Mouse (Mus musculus) c-Kit-positive CD71-negative TER-119-negative erythroid progenitor cells, embryonic 14.5 days (primary cell): ENCODE results near the gene Gpatch8.
A peak's percentile ranks its signal among the peaks of the same experiment; 100 is the strongest.

Source experiments
- DNase-seq: peaks from one replicate; pipeline ENCODE4 v3.0.0-alpha.2; 2013; ENCODE audit warnings: low read depth

Gene Gpatch8

GRCm38 (mm10) chr11:102556031-102556715 lies at the start of gene Gpatch8:
Gene Gpatch8 (minus strand): TSS chr11:102556392.
- peak; percentile 80 for DNase-seq

- no peak for DNase-seq
Measured at GRCm38 (mm10) chr11:102604777-102605552, 48.8 kb upstream of the Gpatch8 start.

GRCm38 (mm10) chr11:102604010-102604584 lies 47.9 kb upstream of the Gpatch8 start, which contains the start of gene Fzd2:
Gene Fzd2 (plus strand): TSS chr11:102604396.
- peak; percentile 52 for DNase-seq

DNA sequence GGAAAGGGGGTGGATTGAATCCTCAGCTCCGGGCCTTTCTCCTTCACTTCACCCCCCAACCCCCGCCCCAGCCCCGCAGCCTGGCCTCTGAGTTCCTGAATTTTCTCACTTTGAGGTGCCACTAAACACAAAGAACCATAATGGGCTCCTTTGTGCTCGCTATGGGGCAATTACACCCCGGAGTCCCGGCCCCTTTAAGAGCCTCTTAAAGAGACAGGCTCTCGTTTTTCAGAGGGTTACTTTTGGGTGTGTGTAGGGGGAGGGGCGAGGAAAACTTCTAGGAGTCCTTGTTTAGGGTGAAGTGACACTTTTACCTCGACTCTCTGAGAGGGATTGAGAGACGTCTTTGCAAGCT lies 47.3 kb upstream of the Gpatch8 start:
- DNase-seq: no peak

DNA sequence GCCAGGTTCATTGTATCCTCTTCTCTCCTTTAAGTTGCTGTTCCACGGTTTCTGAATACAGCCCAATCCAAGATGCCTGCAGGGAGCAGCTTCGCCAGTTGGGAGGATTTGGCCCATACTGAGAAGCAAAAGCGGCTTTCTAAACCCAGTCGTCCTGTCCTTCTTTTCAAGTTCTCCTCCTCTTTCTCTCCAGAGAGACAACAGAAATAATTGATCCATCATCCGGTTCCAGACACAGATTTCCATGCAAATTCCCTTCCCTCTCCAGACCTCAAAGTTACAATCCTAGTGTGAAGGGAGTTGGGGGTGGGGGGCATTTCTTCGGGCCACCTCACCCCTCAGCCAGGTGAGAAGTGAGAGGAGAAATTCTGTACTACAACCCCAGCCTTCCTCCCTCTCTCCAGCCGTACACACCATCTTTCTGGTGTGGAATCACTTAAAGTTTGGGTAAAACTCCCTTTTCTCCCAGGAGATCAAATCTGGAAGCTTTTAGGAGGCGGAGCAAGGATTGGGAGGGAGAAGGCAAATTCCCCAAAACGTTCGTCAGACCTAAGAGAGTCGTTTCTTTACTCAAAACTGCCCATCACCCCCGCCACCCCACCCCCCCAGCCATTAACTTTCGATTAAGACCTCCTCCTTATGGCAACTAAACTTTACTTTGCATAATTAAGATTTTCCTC lies 46.8 kb upstream of the Gpatch8 start:
- DNase-seq: no peak

DNA sequence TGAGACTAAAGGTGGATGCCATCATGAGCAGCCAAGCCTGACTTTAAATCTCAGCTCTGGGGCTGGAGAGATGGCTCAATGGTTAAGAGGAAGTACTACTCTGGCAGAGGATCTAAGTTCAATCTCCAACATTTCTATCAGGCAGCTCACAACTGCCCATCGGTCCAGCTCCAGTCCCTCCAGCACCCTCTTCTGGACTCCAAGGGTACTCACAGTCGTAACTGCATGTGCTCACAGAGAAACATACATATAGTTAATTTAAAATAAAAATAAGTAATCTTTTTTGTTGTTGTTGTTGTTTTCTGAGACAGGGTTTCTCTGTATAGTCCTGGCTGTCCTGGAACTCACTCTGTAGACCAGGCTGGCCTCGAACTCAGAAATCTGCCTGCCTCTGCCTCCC lies 43.7 kb upstream of the Gpatch8 start:
- peak; percentile 24 for DNase-seq

GRCm38 (mm10) chr11:102595341-102595820 lies 39.2 kb upstream of the Gpatch8 start:
- DNase-seq: no peak

- no peak for DNase-seq
Measured at GRCm38 (mm10) chr11:102587554-102587953, 31.4 kb upstream of the Gpatch8 start.

DNA sequence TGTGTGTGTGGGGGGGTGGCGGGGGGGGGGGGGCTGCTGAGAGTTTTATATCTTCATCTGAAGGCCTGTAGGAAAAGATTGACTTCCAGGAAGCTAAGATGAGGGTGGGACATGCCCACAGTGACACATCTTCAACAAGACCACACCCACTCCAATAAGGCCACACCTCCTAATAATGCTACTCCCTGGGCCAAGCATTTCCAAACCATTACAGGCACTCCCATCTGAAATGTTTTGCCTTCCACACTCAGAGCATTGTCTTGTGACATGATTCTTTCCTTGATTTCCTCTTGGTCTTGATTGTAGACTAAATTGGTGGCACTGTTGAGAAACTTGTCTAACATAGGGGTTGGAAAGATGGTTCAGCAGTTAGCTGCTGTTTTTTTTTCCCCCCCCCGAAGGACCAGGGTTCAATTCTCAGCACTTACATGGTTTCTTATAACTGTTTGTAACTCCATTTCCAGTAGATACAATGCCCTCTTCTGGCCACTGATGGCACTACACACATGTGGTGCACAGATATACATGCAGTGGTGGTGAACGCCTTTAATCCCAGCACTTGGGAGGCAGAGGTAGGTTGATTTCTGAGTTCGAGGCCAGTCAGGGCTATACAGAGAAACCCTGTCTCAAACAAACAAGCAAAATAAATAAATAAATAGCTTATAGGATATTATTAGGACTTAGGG lies 30.4 kb upstream of the Gpatch8 start:
- DNase-seq: no peak

- no peak for DNase-seq
Measured at GRCm38 (mm10) chr11:102582736-102583135, 26.5 kb upstream of the Gpatch8 start.

DNA sequence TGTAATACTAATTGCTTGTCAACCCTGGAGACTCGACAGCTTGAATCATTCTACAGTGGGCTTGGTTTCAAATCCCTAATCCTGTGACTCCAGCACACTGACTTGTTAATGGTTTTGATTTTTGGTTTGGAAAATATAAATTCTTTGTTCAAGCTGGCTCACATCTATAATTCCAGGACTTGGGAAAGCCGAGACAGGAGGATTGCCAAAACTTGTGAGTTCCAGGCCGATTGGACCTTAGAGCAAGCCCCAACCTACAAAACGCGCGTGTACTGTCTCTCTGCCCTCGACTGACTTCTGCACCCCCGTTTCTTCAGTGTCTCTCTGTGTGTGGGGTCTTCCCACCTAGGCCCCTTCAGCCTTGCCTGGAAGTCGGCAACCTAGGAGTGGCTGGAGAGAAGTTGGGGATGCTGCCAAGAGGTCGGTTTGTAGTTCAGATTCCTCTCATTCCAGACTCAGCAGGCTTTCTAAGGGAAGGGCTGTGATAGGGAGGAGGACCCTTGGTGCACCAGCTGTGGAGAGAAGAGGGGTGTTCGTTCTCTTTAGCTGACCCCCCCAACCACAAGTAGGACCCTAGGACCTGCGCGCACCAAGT lies 25.9 kb upstream of the Gpatch8 start:
- no peak for DNase-seq

DNA sequence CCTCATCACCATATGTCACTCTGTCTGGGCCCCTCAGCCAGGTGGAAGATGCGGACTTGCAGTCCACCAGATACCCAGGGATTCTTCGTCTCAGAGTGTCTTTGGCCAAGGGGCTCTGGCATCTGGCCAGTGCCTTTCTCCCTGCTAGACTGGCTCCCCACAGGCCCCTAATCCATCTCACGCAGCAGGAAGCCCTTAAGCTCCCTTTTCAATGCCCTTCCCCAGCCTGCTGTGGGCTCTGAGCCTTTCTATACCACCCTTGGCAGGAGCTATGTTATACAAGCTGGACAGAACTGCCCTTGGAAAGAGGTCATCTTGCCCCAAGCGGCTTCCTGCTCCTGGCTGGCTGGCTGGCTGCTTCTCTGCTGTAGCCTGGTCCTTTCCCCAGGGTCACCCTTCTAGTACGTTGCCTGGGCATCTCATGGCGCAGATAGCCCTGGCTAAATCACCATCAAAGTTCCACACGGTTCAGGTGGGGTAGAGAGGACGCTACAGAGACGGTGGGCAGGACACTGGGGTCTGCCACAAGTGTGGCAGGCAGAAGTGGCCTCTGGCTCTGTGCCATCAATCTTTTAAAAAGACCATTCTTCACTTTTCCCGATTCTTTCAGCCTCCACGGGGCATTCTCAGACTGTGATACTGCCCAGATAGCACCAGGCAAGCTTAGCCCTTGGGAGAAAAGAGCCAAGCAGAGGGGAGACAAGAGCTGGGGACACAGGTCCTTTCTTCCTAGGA lies 25.3 kb upstream of the Gpatch8 start:
- DNase-seq: no peak

GRCm38 (mm10) chr11:102580034-102580330 lies 23.8 kb upstream of the Gpatch8 start:
- no peak for DNase-seq

DNA sequence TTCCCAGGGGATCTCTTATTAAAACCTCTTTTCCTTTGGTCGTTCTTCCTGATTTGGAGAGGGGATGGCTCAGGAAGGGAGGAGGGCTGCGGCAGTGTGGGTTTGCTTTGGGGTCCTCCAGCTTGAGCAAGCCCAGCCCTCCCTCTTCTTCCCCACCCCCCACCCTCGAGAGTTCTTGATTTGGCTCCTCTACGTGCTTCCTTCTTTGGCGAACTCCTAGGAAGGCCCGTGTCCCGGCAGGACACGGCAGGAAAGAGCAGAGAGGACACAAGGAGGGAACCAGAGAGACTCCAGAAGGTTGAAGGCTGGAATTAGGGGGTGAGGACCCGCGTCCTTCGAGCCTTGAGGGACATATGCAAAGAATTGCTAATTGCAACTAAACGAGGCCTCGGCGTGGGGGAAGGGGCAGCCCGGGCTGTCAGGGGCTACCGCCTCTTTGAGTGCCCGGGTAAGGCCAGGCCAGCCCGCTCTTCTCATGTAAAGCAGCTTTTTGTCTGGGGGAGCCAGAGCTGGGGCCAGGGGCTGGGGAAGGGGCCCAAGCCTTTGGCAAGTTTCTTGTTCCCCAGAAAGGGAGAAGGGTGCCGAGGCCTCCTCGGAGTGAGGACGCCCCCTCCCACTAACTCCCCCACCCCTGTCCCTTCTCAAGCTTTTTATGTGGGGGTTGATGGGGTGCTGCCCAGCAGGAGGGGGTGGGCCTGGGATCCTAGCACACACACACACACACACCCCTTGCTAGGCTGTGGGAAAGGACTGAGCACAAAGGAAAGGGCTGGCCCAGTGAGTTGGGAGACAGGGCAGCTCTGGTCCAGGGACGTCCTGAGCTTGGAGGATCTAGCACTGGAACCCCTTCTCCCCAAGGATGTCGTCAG lies 23.2 kb upstream of the Gpatch8 start, which contains the start of gene Gm11627:
TSS of gene Gm11627 (minus strand) at position 297 of the 869 bp plus-strand sequence.
- no peak for DNase-seq

DNA sequence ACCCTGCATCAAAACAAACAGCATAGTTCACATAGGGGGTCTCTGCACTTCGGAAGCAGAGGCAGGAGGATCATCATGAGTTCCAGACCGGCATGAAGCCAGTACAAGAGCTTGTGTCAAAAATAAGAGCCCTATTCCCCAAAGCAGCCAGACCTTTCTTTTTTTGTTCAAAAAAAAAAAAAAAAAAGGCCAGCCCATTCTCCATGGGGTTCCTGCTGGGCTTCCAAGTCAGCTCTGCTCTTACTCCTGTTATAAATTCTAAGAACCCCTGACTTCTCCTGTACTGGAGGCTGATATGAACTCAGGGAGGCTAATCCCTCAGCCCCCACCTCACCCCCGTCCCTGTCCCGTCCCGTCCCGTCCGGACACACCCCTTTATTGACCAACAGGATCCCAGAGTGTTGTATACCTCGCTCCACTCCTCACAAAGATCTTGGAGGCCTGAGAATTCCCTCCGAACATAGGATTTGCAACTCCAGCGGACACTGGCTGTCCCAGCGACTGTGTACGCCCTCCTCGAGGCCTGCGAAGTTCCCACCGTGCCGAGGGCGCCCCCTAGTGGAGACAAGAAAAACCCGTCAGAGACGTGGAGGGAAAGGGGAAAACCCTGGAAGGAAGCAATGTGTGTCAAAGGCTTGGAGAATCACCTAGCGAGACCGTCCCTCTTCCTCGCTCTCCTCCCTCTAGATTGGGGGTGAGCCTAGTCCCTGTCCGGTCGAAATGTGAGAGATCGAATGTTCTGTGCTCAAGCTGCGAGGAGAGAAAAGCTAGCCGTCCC lies 22.3 kb upstream of the Gpatch8 start:
- DNase-seq: peak; percentile 78

- no peak for DNase-seq
Measured at GRCm38 (mm10) chr11:102576050-102576754, 20.0 kb upstream of the Gpatch8 start.

- no peak for DNase-seq
Measured at GRCm38 (mm10) chr11:102575034-102575433, 18.8 kb upstream of the Gpatch8 start.
